12 mouse cellular contexts compared by ENCODE assay signal in genomic region chr3:41377826-41378406, GRCm38 (mm10).
DNase-seq lines count a peak whose midpoint lies in the region; ATAC-seq lines count a peak whose summit lies in the region.
"Had no signal": no experiment of that assay in that cellular context is flagged by ENCODE, and none has a peak within 500 bp of the region (broad histone marks: within the 10 kb centered on the region; RNA-seq: fewer than 3 reads in every experiment).

No protein-coding gene starts in this region.

- no peaks in the 10 kb centered on the region for H3K9me3 ChIP-seq in liver, embryonic 12.5 days (replicated peaks)
- H3K9me3 ChIP-seq: intestine, embryonic 15.5 days; stomach, embryonic 15.5 days had no signal

- peak; percentile 34 for ATAC-seq in frontal cortex, adult (ENCODE audit: low TSS enrichment)
- ATAC-seq in liver, embryonic 12.5 days, result no peak

- DNase-seq in heart, postnatal 4 days, result peak; percentile 53
- DNase-seq in heart, adult 8-10 months (ENCODE audit: low spot score), result no peak
- peak; percentile 74 for DNase-seq in NIH3T3 (ENCODE audit: low read depth)
- peak; percentile 72 for DNase-seq in left cerebral cortex, postnatal 4 days
- DNase-seq in gastrocnemius, postnatal 14 days, result no peak
- DNase-seq: cerebellum, adult 11 months; liver had no signal

- no peaks in the 10 kb centered on the region for H3K36me3 ChIP-seq in liver, embryonic 12.5 days
- H3K36me3 ChIP-seq: intestine, embryonic 15.5 days; stomach, embryonic 15.5 days had no signal

- no peaks in the 10 kb centered on the region for H3K4me1 ChIP-seq in liver, embryonic 12.5 days
- H3K4me1 ChIP-seq: intestine, embryonic 15.5 days had no signal

- no peak overlapping the region for H3K27ac ChIP-seq in liver, embryonic 12.5 days
- H3K27ac ChIP-seq: intestine, embryonic 15.5 days; stomach, embryonic 15.5 days had no signal

- intact Hi-C loops in left cerebral cortex, postnatal 4 days (cut with DNase I), result no loop called here
- intact Hi-C loops in gastrocnemius, postnatal 14 days (cut with DNase I; ENCODE audit: low total_unique reads), result no loop called here

- no peaks in the 10 kb centered on the region; the same call in 1 of the 2 replicates for H3K27me3 ChIP-seq in liver, embryonic 12.5 days (replicated peaks)
- H3K27me3 ChIP-seq: intestine, embryonic 15.5 days; stomach, embryonic 15.5 days had no signal

- no peak overlapping the region for H3K4me2 ChIP-seq in liver, embryonic 12.5 days
- H3K4me2 ChIP-seq: intestine, embryonic 15.5 days; stomach, embryonic 15.5 days had no signal

- H3K4me3 ChIP-seq in liver, embryonic 12.5 days, result no peak overlapping the region
- H3K4me3 ChIP-seq: intestine, embryonic 15.5 days; myocyte; stomach, embryonic 15.5 days had no signal

- WGBS in liver, embryonic 12.5 days (ENCODE audit: insufficient replicate concordance), result 65% methylated on average over 5 of the region's 5 CpGs

- H3K9ac ChIP-seq in liver, embryonic 12.5 days, result no peak overlapping the region
- H3K9ac ChIP-seq: intestine, embryonic 15.5 days; stomach, embryonic 15.5 days had no signal

Comparison
In these comparisons a context has a peak if more than half of its experiments do, and no peak if none do; other contexts are left out.
1. DNase-seq: peak in heart, postnatal 4 days (single experiment), NIH3T3 (single experiment) and left cerebral cortex, postnatal 4 days (single experiment); none in heart, adult 8-10 months (single experiment) and gastrocnemius, postnatal 14 days (single experiment).